ENCODE assay signal across 10 mouse cellular contexts in genomic region chr12:85729022-85729944, GRCm38 (mm10). TPM values are rescaled to one million over a fixed set of nuclear protein-coding genes. Genes with fewer than 3 reads are reported as not detected.
DNase-seq lines count a peak whose midpoint lies in the region; ATAC-seq and TF ChIP-seq lines count a peak whose summit lies in the region.
"Had no signal": no experiment of that assay in that cellular context is flagged by ENCODE, and none has a peak within 500 bp of the region (broad histone marks: within the 10 kb centered on the region; RNA-seq: fewer than 3 reads in every experiment).

No protein-coding gene starts in this region.

- ATAC-seq in hindbrain, embryonic 14.5 days (ENCODE audit: low FRiP score) = no peak
- peak; percentile 90 for ATAC-seq in monocyte, adult 5-6 weeks (replicated peaks; ENCODE audit: insufficient number of reproducible peaks, low FRiP score, low TSS enrichment, poor library complexity, severe bottlenecking)

- 37% methylated on average over 17 of the region's 17 CpGs for whole genome bisulfite sequencing in embryonic facial prominence, embryonic 10.5 days
- WGBS in hindbrain, embryonic 14.5 days = 42% methylated on average over 17 of the region's 17 CpGs

- no peaks in the 10 kb centered on the region for H3K27me3 ChIP-seq in embryonic facial prominence, embryonic 10.5 days (replicated peaks; ENCODE audit: low read depth, poor library complexity, severe bottlenecking)
- H3K27me3 ChIP-seq in hindbrain, embryonic 14.5 days (ENCODE audit: control insufficient read depth, insufficient read depth, low read length) = no peaks in the 10 kb centered on the region
- H3K27me3 ChIP-seq: embryonic facial prominence, embryonic 13.5 days had no signal

- H3K36me3 ChIP-seq in embryonic facial prominence, embryonic 10.5 days (replicated peaks) = no peaks in the 10 kb centered on the region
- no peaks in the 10 kb centered on the region for H3K36me3 ChIP-seq in hindbrain, embryonic 14.5 days (replicated peaks; ENCODE audit: control insufficient read depth, insufficient read depth)
- H3K36me3 ChIP-seq: embryonic facial prominence, embryonic 13.5 days had no signal

- H3K9ac ChIP-seq in hindbrain, embryonic 14.5 days = no peak overlapping the region
- H3K9ac ChIP-seq: embryonic facial prominence, embryonic 13.5 days had no signal

- no peak overlapping the region for H3K27ac ChIP-seq in layer of hippocampus, adult 2 months
- no peak overlapping the region for H3K27ac ChIP-seq in embryonic facial prominence, embryonic 10.5 days (replicated peaks)
- H3K27ac ChIP-seq in hindbrain, embryonic 14.5 days = no peak overlapping the region
- H3K27ac ChIP-seq: embryonic facial prominence, embryonic 13.5 days; macrophage had no signal

- 0 out of 2 replicates have a peak, but pooled peaks cover 3% of the 10 kb centered on the region for H3K4me1 ChIP-seq in embryonic facial prominence, embryonic 10.5 days
- H3K4me1 ChIP-seq in hindbrain, embryonic 14.5 days (replicated peaks; ENCODE audit: control insufficient read depth, insufficient read depth, low read length) = no peaks in the 10 kb centered on the region
- H3K4me1 ChIP-seq: embryonic facial prominence, embryonic 13.5 days had no signal

- intact Hi-C loops in left cerebral cortex, postnatal 4 days (cut with DNase I) = no loop called here

- no peak overlapping the region for H3K4me2 ChIP-seq in hindbrain, embryonic 14.5 days (replicated peaks)
- H3K4me2 ChIP-seq: embryonic facial prominence, embryonic 13.5 days had no signal

- no peaks in the 10 kb centered on the region for H3K9me3 ChIP-seq in embryonic facial prominence, embryonic 10.5 days
- H3K9me3 ChIP-seq in hindbrain, embryonic 14.5 days (ENCODE audit: control insufficient read depth, low read length) = no peaks in the 10 kb centered on the region
- H3K9me3 ChIP-seq: embryonic facial prominence, embryonic 13.5 days had no signal

- TF ChIP-seq CTCF in layer of hippocampus, adult 2 months (conservative IDR thresholded peaks at IDR 0.05) = peak; percentile 98

- H3K4me3 ChIP-seq in layer of hippocampus, adult 2 months = no peak overlapping the region; the same call in 1 of the 2 replicates
- no peak overlapping the region for H3K4me3 ChIP-seq in embryonic facial prominence, embryonic 10.5 days
- no peak overlapping the region for H3K4me3 ChIP-seq in hindbrain, embryonic 14.5 days (replicated peaks; ENCODE audit: low read length)
- H3K4me3 ChIP-seq: embryonic facial prominence, embryonic 13.5 days had no signal

- DNase-seq in layer of hippocampus, adult 2 months (ENCODE audit: low spot score in 2 of 2) = peak; percentile 32 to 67
- DNase-seq in layer of hippocampus, adult 9-11 months = no peak
- peak; percentile 75 to 82 for DNase-seq in adrenal gland, postnatal 36 days
- DNase-seq in embryonic facial prominence, embryonic 10.5 days (ENCODE audit: low spot score) = peak; percentile 71
- DNase-seq in hindbrain, embryonic 14.5 days (ENCODE audit: low spot score) = peak; percentile 77
- peak; percentile 50 for DNase-seq in left cerebral cortex, postnatal 4 days
- DNase-seq in testis, postnatal 14 days (ENCODE audit: low spot score) = peak; percentile 32

RNA-seq across cellular contexts. Expression of gene Flvcr2, which starts 17.1 kb away (rescaled TPM):
- 1 to 10 TPM; 2.0 to 2.6 TPM for total RNA-seq in layer of hippocampus, adult 2 months (2021)
- 1 to 10 TPM; 3.8 to 8.2 TPM for total RNA-seq in adrenal gland, postnatal 36 days (2021)
- polyA plus RNA-seq in embryonic facial prominence, embryonic 10.5 days (2016; fragmentation: Nextera tagmentation; extraction: Ambion mirVana) = 0.74 and 0.88 TPM in 2 replicates
- 5.2 and 6.7 TPM in 2 replicates for polyA plus RNA-seq in hindbrain, embryonic 14.5 days (2014; fragmentation: Nextera tagmentation; extraction: Ambion mirVana)
- total RNA-seq in left cerebral cortex, postnatal 4 days (2021) = 1 to 10 TPM; 3.8 to 4.9 TPM
- 0.21 TPM in 1 of 3 replicates, not detected in the others for total RNA-seq in monocyte, adult 5-6 weeks (2017)

RNA-seq across cellular contexts. Expression of gene Batf, which starts 42.8 kb away (rescaled TPM):
- total RNA-seq in layer of hippocampus, adult 2 months (2021) = under 1 TPM; 0.41 to 0.64 TPM
- under 1 TPM; 0.59 to 0.86 TPM for total RNA-seq in adrenal gland, postnatal 36 days (2021)
- polyA plus RNA-seq in embryonic facial prominence, embryonic 10.5 days (2016; fragmentation: Nextera tagmentation; extraction: Ambion mirVana) = 2.4 and 2.6 TPM in 2 replicates
- 0.81 and 1.1 TPM in 2 replicates for polyA plus RNA-seq in hindbrain, embryonic 14.5 days (2014; fragmentation: Nextera tagmentation; extraction: Ambion mirVana)
- total RNA-seq in left cerebral cortex, postnatal 4 days (2021) = under 1 TPM in 1 of 2 experiments, not detected in 1; 0.50 TPM
- total RNA-seq in monocyte, adult 5-6 weeks (2017) = 28.7 to 49.6 TPM (median 34.2 TPM) in 3 replicates

Comparison
In these comparisons a context has a peak if more than half of its experiments do, and no peak if none do; other contexts are left out.
1. RNA of gene Batf, which starts 42.8 kb away (total RNA-seq): 28.7 to 49.6 TPM in monocyte, adult 5-6 weeks; 0.59 to 0.86 TPM in adrenal gland, postnatal 36 days, 0.41 to 0.64 TPM in layer of hippocampus, adult 2 months and 0.50 TPM in left cerebral cortex, postnatal 4 days; every median in the first group is over 10 times any median in the second.